ENCODE assay signal across 8 mouse cellular contexts in genomic region chr1:97659405-97659804, GRCm38 (mm10). TPM values are rescaled to one million over a fixed set of nuclear protein-coding genes. Genes with fewer than 3 reads are reported as not detected.
DNase-seq lines count a peak whose midpoint lies in the region; ATAC-seq and TF ChIP-seq lines count a peak whose summit lies in the region.

No protein-coding gene starts in this region.

- no peaks in the 10 kb centered on the region for H3K27me3 ChIP-seq in stomach, embryonic 14.5 days (ENCODE audit: control insufficient read depth, insufficient read depth, low read length)
- H3K27me3 ChIP-seq in stomach, postnatal 0 days (ENCODE audit: control insufficient read depth, insufficient read depth, low read length) = no peaks in the 10 kb centered on the region
- H3K27me3 ChIP-seq in forebrain, embryonic 13.5 days = no peaks in the 10 kb centered on the region
- no peaks in the 10 kb centered on the region for H3K27me3 ChIP-seq in lung, embryonic 16.5 days (ENCODE audit: control insufficient read depth, insufficient read depth, low read depth, low read length)

- 77% methylated on average over 7 of the region's 7 CpGs for WGBS in stomach, embryonic 14.5 days
- WGBS in stomach, postnatal 0 days = 69% methylated on average over 7 of the region's 7 CpGs
- 21% methylated on average over 7 of the region's 7 CpGs for WGBS in forebrain, embryonic 13.5 days
- 73% methylated on average over 7 of the region's 7 CpGs for WGBS in lung, embryonic 16.5 days

- no peaks in the 10 kb centered on the region for H3K9me3 ChIP-seq in stomach, embryonic 14.5 days (ENCODE audit: control insufficient read depth, low read depth, low read length)
- no peaks in the 10 kb centered on the region for H3K9me3 ChIP-seq in stomach, postnatal 0 days (ENCODE audit: control insufficient read depth, low read length)
- no peaks in the 10 kb centered on the region for H3K9me3 ChIP-seq in forebrain, embryonic 13.5 days (replicated peaks)
- H3K9me3 ChIP-seq in lung, embryonic 16.5 days (ENCODE audit: control insufficient read depth, low read length) = no peaks in the 10 kb centered on the region

- no peak for DNase-seq in stomach, postnatal 0 days (ENCODE audit: low spot score)
- peak; percentile 75 to 81 for DNase-seq in spleen, postnatal 36 days (ENCODE audit: low spot score in 2 of 2)
- DNase-seq in embryo, embryonic 11 days = no peak
- no peak for DNase-seq in thymus, postnatal 25 days
- DNase-seq in frontal cortex, postnatal 36 days (ENCODE audit: low spot score in 2 of 2) = no peak

- TF ChIP-seq CTCF in stomach, postnatal 0 days (IDR thresholded peaks at IDR 0.05; ENCODE audit: low read depth) = no peak

- no peak overlapping the region for H3K27ac ChIP-seq in stomach, embryonic 14.5 days (ENCODE audit: low read length)
- no peak overlapping the region for H3K27ac ChIP-seq in stomach, postnatal 0 days (replicated peaks)
- H3K27ac ChIP-seq in forebrain, embryonic 13.5 days = no peak overlapping the region
- no peak overlapping the region for H3K27ac ChIP-seq in lung, embryonic 16.5 days (ENCODE audit: low read length)

- H3K4me3 ChIP-seq in stomach, embryonic 14.5 days (ENCODE audit: low read depth, low read length) = peak overlapping the region; percentile 83; the same call in 1 of the 2 replicates
- no peak overlapping the region for H3K4me3 ChIP-seq in stomach, postnatal 0 days (ENCODE audit: low read depth, low read length)
- H3K4me3 ChIP-seq in forebrain, embryonic 13.5 days = peak overlapping the region; percentile 94
- peak overlapping the region; percentile 0; the same call in 1 of the 2 replicates for H3K4me3 ChIP-seq in lung, embryonic 16.5 days (ENCODE audit: low read length)

- H3K4me2 ChIP-seq in stomach, embryonic 14.5 days (replicated peaks; ENCODE audit: low read depth, low read length) = peak overlapping the region; percentile 87; the same call in 1 of the 2 replicates
- H3K4me2 ChIP-seq in stomach, postnatal 0 days (replicated peaks; ENCODE audit: low read depth) = no peak overlapping the region
- peak overlapping the region; percentile 68 for H3K4me2 ChIP-seq in forebrain, embryonic 13.5 days
- H3K4me2 ChIP-seq in lung, embryonic 16.5 days (ENCODE audit: low read depth, low read length) = peak overlapping the region; percentile 1

- H3K9ac ChIP-seq in stomach, embryonic 14.5 days (replicated peaks; ENCODE audit: low read depth, low read length) = no peak overlapping the region
- H3K9ac ChIP-seq in stomach, postnatal 0 days (ENCODE audit: low read length) = no peak overlapping the region
- peak overlapping the region; percentile 95 for H3K9ac ChIP-seq in forebrain, embryonic 13.5 days
- 0 out of 2 replicates have a peak overlapping the region, but pooled peaks have one; percentile 7 for H3K9ac ChIP-seq in lung, embryonic 16.5 days (ENCODE audit: low read length)

- H3K36me3 ChIP-seq in stomach, embryonic 14.5 days (ENCODE audit: control insufficient read depth, insufficient read depth, low read length) = no peaks in the 10 kb centered on the region
- H3K36me3 ChIP-seq in stomach, postnatal 0 days (ENCODE audit: control insufficient read depth, insufficient read depth, low read length) = no peaks in the 10 kb centered on the region
- H3K36me3 ChIP-seq in forebrain, embryonic 13.5 days (ENCODE audit: poor library complexity, severe bottlenecking) = no peaks in the 10 kb centered on the region
- H3K36me3 ChIP-seq in lung, embryonic 16.5 days (ENCODE audit: control insufficient read depth, insufficient read depth, low read length) = no peaks in the 10 kb centered on the region

- ATAC-seq in stomach, embryonic 14.5 days (ENCODE audit: insufficient number of reproducible peaks, insufficient read depth, low FRiP score, low read depth) = no peak
- no peak for ATAC-seq in stomach, postnatal 0 days (ENCODE audit: low FRiP score, low TSS enrichment)
- no peak for ATAC-seq in forebrain, embryonic 13.5 days
- ATAC-seq in lung, embryonic 16.5 days (ENCODE audit: low read depth) = no peak

- H3K4me1 ChIP-seq in stomach, embryonic 14.5 days (ENCODE audit: control insufficient read depth, insufficient read depth, low read length) = peaks cover 3% of the 10 kb centered on the region; the same call in 1 of the 2 replicates
- 0 out of 2 replicates have a peak, but pooled peaks cover 2% of the 10 kb centered on the region for H3K4me1 ChIP-seq in stomach, postnatal 0 days (replicated peaks; ENCODE audit: control insufficient read depth, insufficient read depth)
- peaks cover 62% of the 10 kb centered on the region for H3K4me1 ChIP-seq in forebrain, embryonic 13.5 days
- H3K4me1 ChIP-seq in lung, embryonic 16.5 days (replicated peaks; ENCODE audit: control insufficient read depth, insufficient read depth, low read length) = peaks cover 14% of the 10 kb centered on the region

- no peak for TF ChIP-seq EP300 in stomach, postnatal 0 days (optimal IDR thresholded peaks at IDR 0.05)

RNA-seq across cellular contexts. Expression of gene D1Ertd622e, which starts 2.5 kb away (rescaled TPM):
- polyA plus RNA-seq in stomach, embryonic 14.5 days (2014; fragmentation: Nextera tagmentation; extraction: Ambion mirVana) = 16.2 and 19.6 TPM in 2 replicates
- 15.7 and 16.2 TPM in 2 replicates for polyA plus RNA-seq in stomach, postnatal 0 days (2015; fragmentation: Nextera tagmentation; extraction: Ambion mirVana)
- polyA plus RNA-seq in forebrain, embryonic 13.5 days (2015; fragmentation: Nextera tagmentation; extraction: Ambion mirVana) = 47.4 and 51.2 TPM in 2 replicates
- polyA plus RNA-seq in lung, embryonic 16.5 days (2015; fragmentation: Nextera tagmentation; extraction: Ambion mirVana) = 17.0 and 19.5 TPM in 2 replicates

Comparison
In these comparisons a context has a peak if more than half of its experiments do, and no peak if none do; other contexts are left out.
1. H3K9ac ChIP-seq: peak in forebrain, embryonic 13.5 days (single experiment) and lung, embryonic 16.5 days (single experiment); none in stomach, embryonic 14.5 days (single experiment) and stomach, postnatal 0 days (single experiment).
2. DNase-seq: peak in spleen, postnatal 36 days (2 of 2); none in stomach, postnatal 0 days (single experiment), embryo, embryonic 11 days (single experiment), thymus, postnatal 25 days (single experiment) and frontal cortex, postnatal 36 days (0 of 2).